Mouse (Mus musculus): Measurements from ENCODE around the gene Ttn.

DNA sequence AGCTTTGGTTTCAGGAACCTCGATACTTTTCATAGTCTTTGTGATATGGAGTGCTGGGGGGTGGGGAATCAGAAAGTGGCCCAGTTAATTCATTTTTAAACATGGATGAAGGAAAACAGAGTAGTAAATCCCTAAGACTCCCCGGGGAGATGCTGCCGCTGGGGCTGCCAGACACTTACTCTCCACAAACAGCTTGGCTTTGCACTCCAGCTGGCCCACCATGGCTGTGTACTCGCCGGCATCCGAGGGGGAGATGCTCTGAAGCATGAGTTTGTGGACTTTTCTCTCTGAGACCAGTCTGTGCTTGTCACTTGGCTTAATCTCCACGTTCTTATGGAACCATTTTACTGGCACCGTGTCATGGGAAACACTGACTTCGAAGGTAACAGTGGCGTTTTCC is 43.8 kb downstream of the Ttn start:
- TF ChIP-seq CTCF (IDR thresholded peaks at IDR 0.05; ENCODE audit: borderline replicate concordance, extremely low read depth, insufficient read depth, insufficient read length) (no peak), POLR2A (IDR thresholded peaks at IDR 0.05; ENCODE audit: borderline replicate concordance, extremely low read depth, insufficient read depth, insufficient read length, poor library complexity, severe bottlenecking) (no peak)

All from brain, embryonic 14.5 days (tissue).